Mouse (Mus musculus) embryonic facial prominence, embryonic 14.5 days (tissue): Measurements from ENCODE around the gene C2cd3. TPM values are rescaled to one million over a fixed set of nuclear protein-coding genes. Genes with fewer than 3 reads are reported as not detected.
"Not testable (repeated sequence)": the region's sequence is repeated elsewhere in the genome, so short reads cannot be mapped to it uniquely, and the experiment has no call there.

ENCODE experiments used
- ATAC-seq: fragments of 200-750 bp; cut with Nextera tagmentation; 2 replicates; pipeline ENCODE4 v1.8.0; 2017; ENCODE audit warnings: low read depth, moderate number of reproducible peaks, moderate TSS enrichment
- DNase-seq: peaks from one replicate; pipeline ENCODE4 v3.0.0-alpha.2; 2015; ENCODE audit warnings: low spot score
- H3K27ac ChIP-seq: fragments of 300-500 bp; sonication (generic); replicated peaks from 2 replicates; pipeline ENCODE4 v1.5.1; 2014; ENCODE audit warnings: low read depth, mild to moderate bottlenecking, low read length, moderate library complexity
- H3K27me3 ChIP-seq: fragments of 300-500 bp; sonication (generic); replicated peaks from 2 replicates; pipeline ENCODE4 v1.6.1; 2014; ENCODE audit warnings: low read length; ENCODE audit not compliant: control insufficient read depth, insufficient read depth
- H3K36me3 ChIP-seq: fragments of 300-500 bp; sonication (generic); 2 replicates; pipeline ENCODE4 v1.6.1; 2014; ENCODE audit warnings: low read length, mixed read lengths; ENCODE audit not compliant: control insufficient read depth, insufficient read depth
- H3K4me1 ChIP-seq: fragments of 300-500 bp; sonication (generic); 2 replicates; pipeline ENCODE4 v1.6.1; 2014; ENCODE audit warnings: antibody characterized with exemption, low read length; ENCODE audit not compliant: control insufficient read depth, insufficient read depth
- H3K4me2 ChIP-seq: fragments of 300-500 bp; sonication (generic); 2 replicates; pipeline ENCODE4 v1.6.1; 2014; ENCODE audit warnings: low read depth, mild to moderate bottlenecking, low read length, moderate library complexity, mixed read lengths
- H3K4me3 ChIP-seq: fragments of 300-500 bp; sonication (generic); 2 replicates; pipeline ENCODE4 v1.5.1; 2014; ENCODE audit warnings: low read depth, mild to moderate bottlenecking, low read length
- H3K9ac ChIP-seq: fragments of 300-500 bp; sonication (generic); 2 replicates; pipeline ENCODE4 v1.6.1; 2014; ENCODE audit warnings: low read depth, mild to moderate bottlenecking, low read length, moderate library complexity, mixed read lengths
- H3K9me3 ChIP-seq: fragments of 300-500 bp; sonication (generic); 2 replicates; pipeline ENCODE4 v1.6.1; 2016; ENCODE audit warnings: low read length; ENCODE audit not compliant: control insufficient read depth
- WGBS: fragments of 180-500 bp; shearing (Covaris S2); extraction: QIAGEN DNeasy Blood & Tissue Kit; methylation state at CpG from one replicate; pipeline ENCODE4 v1.1.7; 2014; 5-methylcytosine and 5-hydroxymethylcytosine counted together
- polyA plus RNA-seq: library from polyadenylated mRNA; unstranded; fragments of >200 nt; fragmentation: Nextera tagmentation; extraction: Ambion mirVana; gene quantifications from 2 replicates; pipeline ENCODE4 v1.2.1, GENCODE M21; 2014

The C2cd3 gene
- polyA plus RNA-seq, 1 experiment from 2014 or later = 21.7 TPM

DNA sequence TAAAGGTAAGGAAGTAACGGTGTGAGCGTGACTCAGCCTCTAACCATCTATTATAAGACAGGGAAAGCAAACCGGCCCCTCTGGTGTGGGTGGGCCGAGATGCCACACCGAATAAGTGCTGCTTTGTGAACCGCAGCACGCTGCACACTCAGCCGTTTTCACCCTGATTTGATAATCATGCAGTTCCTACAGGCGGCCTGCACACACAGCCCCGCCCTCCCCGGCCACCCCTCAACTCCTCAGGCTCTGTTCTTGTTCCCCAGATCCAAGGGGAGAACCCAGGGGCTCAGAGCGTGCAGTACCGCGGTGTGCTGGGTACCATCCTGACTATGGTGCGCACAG, 107.8 kb downstream of the C2cd3 start:
- H3K27me3 ChIP-seq = no peaks in the 10 kb centered on the region
- no peak overlapping the region; the same call in 1 of the 2 replicates for H3K27ac ChIP-seq
- peak; percentile 58 for ATAC-seq
- 66% methylated on average over 15 of the region's 15 CpGs for WGBS
- DNase-seq = peak; percentile 53
- H3K4me1 ChIP-seq = no peaks in the 10 kb centered on the region; the same call in 1 of the 2 replicates
- no peak overlapping the region for H3K4me2 ChIP-seq
- H3K36me3 ChIP-seq = no peaks in the 10 kb centered on the region
- no peaks in the 10 kb centered on the region for H3K9me3 ChIP-seq
- H3K9ac ChIP-seq = no peak overlapping the region
- no peak overlapping the region for H3K4me3 ChIP-seq

DNA sequence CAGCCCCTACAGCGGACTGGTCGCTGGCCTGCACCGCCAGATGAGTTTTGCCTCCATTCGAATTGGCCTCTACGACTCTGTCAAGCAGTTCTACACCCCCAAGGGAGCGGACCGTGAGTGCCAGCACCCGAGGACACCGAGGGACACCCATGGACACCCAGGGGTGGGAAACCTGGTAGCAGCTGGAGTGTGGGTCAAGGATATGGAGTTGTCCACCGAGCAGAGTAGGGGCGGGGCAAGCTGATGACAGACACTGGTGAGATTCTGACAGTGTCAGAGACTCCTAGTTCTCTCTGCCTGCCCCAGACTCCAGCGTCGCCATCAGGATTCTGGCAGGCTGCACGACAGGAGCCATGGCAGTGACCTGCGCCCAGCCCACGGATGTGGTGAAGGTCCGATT, 108.1 kb downstream of the C2cd3 start:
- H3K4me1 ChIP-seq = no peaks in the 10 kb centered on the region
- no peak overlapping the region for H3K4me2 ChIP-seq
- DNase-seq (no peak), ATAC-seq (0 out of 2 replicates have a peak, but pooled peaks have one; percentile 6)
- no peaks in the 10 kb centered on the region for H3K27me3 ChIP-seq
- no peaks in the 10 kb centered on the region for H3K36me3 ChIP-seq
- no peak overlapping the region for H3K4me3 ChIP-seq
- WGBS = 82% methylated on average over 17 of the region's 17 CpGs
- no peak overlapping the region for H3K27ac ChIP-seq
- no peak overlapping the region for H3K9ac ChIP-seq
- H3K9me3 ChIP-seq = no peaks in the 10 kb centered on the region

DNA sequence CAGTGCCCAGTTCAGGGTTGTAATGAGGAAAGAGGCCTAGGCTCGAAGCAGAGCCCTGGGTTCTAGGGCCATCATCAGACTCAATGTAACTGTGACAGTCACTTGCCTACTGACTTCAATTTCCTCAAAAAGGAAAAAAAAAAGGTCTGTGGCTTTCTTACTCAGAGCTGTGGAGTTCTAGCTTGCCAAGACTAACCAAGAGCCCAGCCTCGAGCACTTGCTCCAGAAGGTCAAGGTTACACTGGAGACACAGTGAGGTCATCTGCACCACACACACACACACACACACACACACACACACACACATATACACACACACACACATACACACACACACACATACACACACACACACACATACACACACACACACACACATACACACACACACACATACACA, 110.0 kb downstream of the C2cd3 start:
- not testable (repeated sequence) for H3K9me3 ChIP-seq, H3K9ac ChIP-seq, H3K4me2 ChIP-seq, H3K4me3 ChIP-seq, DNase-seq, ATAC-seq, H3K36me3 ChIP-seq, H3K4me1 ChIP-seq, H3K27ac ChIP-seq, H3K27me3 ChIP-seq
- WGBS = 94% methylated on average over 1 of the region's 2 CpGs

DNA sequence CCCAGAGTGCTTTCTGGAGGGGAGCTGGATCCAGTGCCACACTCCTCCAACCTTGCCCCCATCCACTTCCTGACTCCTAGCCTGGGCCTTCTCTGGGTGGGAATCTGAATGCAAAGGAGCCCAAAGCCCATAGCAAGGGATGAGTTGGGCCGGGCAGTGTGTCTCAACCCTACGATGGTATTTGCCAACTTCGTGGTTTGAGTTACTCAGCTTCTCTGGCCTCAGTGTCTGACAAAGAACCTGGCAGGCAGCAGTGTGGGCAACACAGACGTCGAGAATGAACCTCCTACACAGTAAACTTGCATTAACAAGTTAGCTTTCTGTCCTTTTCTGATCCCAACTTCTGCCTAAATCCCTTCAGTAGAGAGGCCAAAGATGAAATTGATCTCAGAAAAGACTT, 112.5 kb downstream of the C2cd3 start:
- ATAC-seq = no peak
- Histone ChIP-seq H3K36me3 (no peaks in the 10 kb centered on the region), H3K27me3 (no peaks in the 10 kb centered on the region), H3K4me1 (no peaks in the 10 kb centered on the region), H3K4me2 (no peak overlapping the region), H3K4me3 (no peak overlapping the region), H3K9me3 (no peaks in the 10 kb centered on the region), H3K27ac (no peak overlapping the region), H3K9ac (no peak overlapping the region)
- no peak for DNase-seq
- WGBS = 80% methylated on average over 5 of the region's 5 CpGs

DNA sequence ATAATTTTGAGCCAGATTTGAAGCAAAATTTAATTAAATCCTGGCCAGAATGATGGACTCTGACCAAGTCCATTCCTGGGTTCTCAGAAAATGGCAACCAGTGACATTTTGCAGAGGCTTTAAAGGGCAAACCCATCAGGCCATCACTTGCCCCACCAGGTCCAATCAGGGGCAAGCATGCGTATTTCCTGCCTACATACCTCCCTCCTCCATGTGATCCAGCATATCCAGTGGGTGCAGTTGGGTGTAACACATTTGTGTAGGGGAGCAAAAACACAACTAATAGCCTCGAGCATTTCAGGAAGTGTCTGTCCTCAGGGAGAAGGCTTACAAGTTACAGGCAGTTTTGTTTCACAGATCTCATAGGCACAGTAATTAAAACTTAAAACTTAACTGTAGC, 115.3 kb downstream of the C2cd3 start:
- Histone ChIP-seq H3K9me3 (no peaks in the 10 kb centered on the region), H3K4me2 (no peak overlapping the region), H3K4me1 (no peaks in the 10 kb centered on the region), H3K27ac (no peak overlapping the region), H3K4me3 (no peak overlapping the region), H3K9ac (no peak overlapping the region), H3K36me3 (no peaks in the 10 kb centered on the region), H3K27me3 (no peaks in the 10 kb centered on the region)
- no peak for ATAC-seq
- WGBS = 59% methylated on average over 2 of the region's 2 CpGs
- no peak for DNase-seq

DNA sequence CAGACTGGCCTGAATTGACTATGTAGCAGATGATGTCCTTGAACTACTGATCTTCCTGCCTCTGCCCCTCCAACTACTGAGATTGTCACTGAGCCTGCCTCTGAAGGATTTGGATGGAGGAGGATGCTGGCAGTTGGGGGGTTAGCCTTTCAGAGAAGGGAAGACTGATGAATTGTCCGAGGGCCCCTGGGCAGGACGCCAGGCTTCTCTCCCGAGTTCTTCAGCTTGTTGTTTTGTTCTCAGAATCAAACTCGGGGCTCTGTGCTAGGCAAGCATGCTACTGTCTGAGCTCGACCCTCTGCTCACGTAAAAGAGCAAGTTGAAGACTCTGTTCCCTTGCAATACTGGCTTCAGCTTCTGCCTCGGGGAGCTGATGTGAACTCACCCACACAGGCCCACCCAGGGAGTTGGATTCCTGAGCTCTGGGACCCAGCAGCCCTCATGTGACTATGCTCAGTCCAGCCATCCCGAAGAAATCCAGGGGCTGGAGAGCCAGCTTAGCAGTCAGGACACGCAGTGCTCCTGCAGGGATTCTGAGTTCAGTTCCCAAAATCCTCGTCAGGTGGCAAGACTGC, 116.5 kb downstream of the C2cd3 start:
- Histone ChIP-seq H3K36me3 (no peaks in the 10 kb centered on the region), H3K27ac (no peak overlapping the region; the same call in 1 of the 2 replicates), H3K4me2 (no peak overlapping the region), H3K4me1 (peaks cover 6% of the 10 kb centered on the region; the same call in 1 of the 2 replicates), H3K9me3 (no peaks in the 10 kb centered on the region), H3K9ac (no peak overlapping the region), H3K27me3 (no peaks in the 10 kb centered on the region), H3K4me3 (no peak overlapping the region)
- 31% methylated on average over 10 of the region's 10 CpGs for WGBS
- no peak for ATAC-seq
- peak; percentile 39 for DNase-seq

DNA sequence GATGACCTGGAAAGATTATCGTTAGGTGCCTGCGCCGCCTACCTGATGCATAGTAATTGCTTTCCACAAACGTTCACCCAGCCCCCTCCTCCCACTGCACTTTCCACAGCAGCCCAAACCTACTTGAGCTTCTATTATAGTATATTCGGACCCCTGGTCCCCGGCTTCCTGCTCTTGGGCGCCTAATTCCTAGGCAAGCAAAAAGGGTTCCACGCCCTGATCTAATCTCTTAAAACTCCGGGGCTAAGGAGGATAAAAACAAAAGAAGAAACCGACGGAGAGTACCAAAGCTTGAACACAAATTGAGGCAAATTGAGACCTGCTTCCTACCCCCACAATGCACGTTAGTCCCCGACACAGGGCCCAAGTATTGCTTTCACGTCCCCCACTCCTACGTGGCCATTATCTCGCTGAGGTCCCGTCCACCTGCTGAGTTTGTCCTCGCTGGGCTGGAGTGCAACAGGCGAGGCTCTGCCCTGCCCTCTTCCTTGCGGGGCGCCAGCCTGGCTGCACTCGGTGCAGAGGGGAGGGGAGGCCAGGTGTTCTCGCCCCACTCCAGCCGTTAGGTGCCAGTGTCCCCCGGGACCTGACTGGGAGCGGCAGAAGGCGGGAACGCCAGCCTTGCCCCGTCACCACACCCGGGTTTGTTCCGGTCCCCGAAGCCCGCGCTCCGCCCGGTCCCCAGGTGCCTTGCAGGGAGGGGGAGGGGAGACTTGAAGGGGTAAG, 120.5 kb downstream of the C2cd3 start:
- H3K9ac ChIP-seq = peak overlapping the region; percentile 62
- peak overlapping the region; percentile 47 for H3K4me3 ChIP-seq
- DNase-seq (no peak), ATAC-seq (peak; percentile 42)
- H3K27me3 ChIP-seq = no peaks in the 10 kb centered on the region
- H3K4me1 ChIP-seq = peaks cover 32% of the 10 kb centered on the region
- H3K27ac ChIP-seq = no peak overlapping the region
- no peaks in the 10 kb centered on the region for H3K9me3 ChIP-seq
- peak overlapping the region; percentile 91 for H3K4me2 ChIP-seq
- H3K36me3 ChIP-seq = no peaks in the 10 kb centered on the region
- WGBS = 2% methylated on average over 24 of the region's 36 CpGs

DNA sequence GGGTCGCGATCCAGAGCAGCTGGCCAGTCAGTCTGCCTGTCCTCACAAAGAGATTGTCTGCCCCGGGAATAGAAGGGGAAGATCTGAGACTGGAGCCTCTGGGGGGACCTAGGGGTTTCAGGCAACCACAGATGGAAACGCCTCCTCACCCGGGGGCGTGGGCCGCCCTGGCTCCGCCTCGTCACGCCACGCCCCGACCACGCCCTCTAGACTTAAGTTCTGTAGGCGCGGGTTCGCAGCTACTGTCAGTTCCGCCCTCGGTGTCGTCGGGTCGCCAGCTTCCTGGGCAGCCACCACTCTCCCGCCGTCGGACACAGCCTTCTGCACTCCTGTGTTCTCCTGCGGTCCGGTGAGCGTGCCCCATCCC, 121.1 kb downstream of the C2cd3 start, which contains the start of gene Ucp2:
TSS of gene Ucp2 (plus strand) at position 221 of the 367 bp plus-strand sequence.
- Histone ChIP-seq H3K36me3 (no peaks in the 10 kb centered on the region), H3K4me1 (peaks cover 32% of the 10 kb centered on the region), H3K9ac (peak within 1 kb of the TSS; percentile 62), H3K4me3 (peak within 1 kb of the TSS; percentile 47), H3K9me3 (no peaks in the 10 kb centered on the region), H3K27ac (peak within 1 kb of the TSS; percentile 53), H3K27me3 (no peaks in the 10 kb centered on the region), H3K4me2 (peak within 1 kb of the TSS; percentile 91)
- DNase-seq = peak; percentile 93
- peak; percentile 53 for ATAC-seq
- 3% methylated on average over 18 of the region's 27 CpGs for WGBS
